Mouse (Mus musculus): ENCODE measurements around the gene Alg6.

DNA sequence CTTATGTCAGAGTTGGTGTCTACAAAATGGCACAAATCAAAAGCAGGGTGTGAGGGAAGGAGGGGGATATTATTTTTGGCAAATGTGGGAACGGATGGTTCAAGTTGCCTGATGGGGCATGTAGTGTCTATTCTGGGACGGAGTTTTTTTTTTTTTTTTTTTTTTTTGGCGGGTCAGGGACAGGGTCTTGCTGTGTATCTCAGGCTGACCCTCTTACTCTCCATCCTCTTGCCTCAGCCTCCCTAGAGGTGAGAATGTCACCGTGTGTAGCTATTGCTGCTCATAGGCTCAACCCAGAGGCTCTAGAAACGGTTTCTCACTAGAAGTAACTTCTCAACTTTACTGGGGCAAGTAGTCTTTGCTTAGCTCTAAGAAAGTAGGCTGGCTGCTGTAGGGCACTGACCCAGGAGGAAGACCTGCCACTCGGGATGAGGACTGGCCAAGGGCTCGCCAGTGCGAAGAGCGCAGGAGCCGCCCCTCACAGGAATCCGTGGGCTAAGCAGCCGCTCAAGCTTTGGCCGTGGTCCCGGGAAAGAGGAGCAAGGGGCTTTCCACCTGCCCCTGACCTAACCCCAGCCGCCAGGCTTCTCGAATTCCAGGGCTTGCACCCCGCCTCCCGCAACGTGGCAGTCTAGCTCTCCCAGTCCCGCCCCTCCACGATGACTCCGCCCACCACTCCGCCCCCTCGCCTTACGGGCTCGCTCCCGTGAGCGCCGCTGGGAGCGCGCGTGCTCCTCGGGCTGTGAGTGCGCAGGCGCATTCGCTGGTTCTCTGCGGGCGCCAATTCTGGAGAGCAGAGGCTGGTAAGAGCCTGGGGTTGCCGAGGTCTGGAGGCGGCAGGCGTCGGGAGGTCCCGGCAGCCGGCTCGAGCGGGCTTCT, at the start of gene Alg6:
- no peak for TF ChIP-seq CTCF (conservative IDR thresholded peaks at IDR 0.05; ENCODE audit: low read length)
- TF ChIP-seq NANOG (IDR thresholded peaks at IDR 0.05; ENCODE audit: borderline replicate concordance, low read length), result no peak
- TF ChIP-seq POU5F1 (IDR thresholded peaks at IDR 0.05; ENCODE audit: borderline replicate concordance, low read length), result no peak
